Mouse (Mus musculus) heart, embryonic 11.5 days (tissue): ENCODE results near the gene Pla2g16. TPM values are rescaled to one million over a fixed set of nuclear protein-coding genes. Genes with fewer than 3 reads are reported as not detected.
A peak's percentile ranks its signal among the peaks of the same experiment; 100 is the strongest.

Experiments used
- ATAC-seq: fragments of 200-750 bp; cut with Nextera tagmentation; replicated peaks from 2 replicates; pipeline ENCODE4 v1.8.0; 2017; ENCODE audit warnings: moderate library complexity; ENCODE audit not compliant: insufficient number of reproducible peaks, low FRiP score, low TSS enrichment
- H3K27ac ChIP-seq: fragments of 300-500 bp; sonication (generic); 2 replicates; pipeline ENCODE4 v1.5.1; 2014; ENCODE audit warnings: mild to moderate bottlenecking, low read depth, low read length
- H3K27me3 ChIP-seq: fragments of 300-500 bp; sonication (generic); 2 replicates; pipeline ENCODE4 v1.6.1; 2014; ENCODE audit warnings: mild to moderate bottlenecking, low read length, mixed read lengths; ENCODE audit not compliant: control insufficient read depth, insufficient read depth
- H3K36me3 ChIP-seq: fragments of 300-500 bp; sonication (generic); 2 replicates; pipeline ENCODE4 v1.6.1; 2014; ENCODE audit warnings: mild to moderate bottlenecking, low read length, moderate library complexity, mixed read lengths; ENCODE audit not compliant: control insufficient read depth, insufficient read depth
- H3K4me1 ChIP-seq: fragments of 300-500 bp; sonication (generic); 2 replicates; pipeline ENCODE4 v1.6.1; 2014; ENCODE audit warnings: low read length; ENCODE audit not compliant: control insufficient read depth, insufficient read depth
- H3K4me2 ChIP-seq: fragments of 300-500 bp; sonication (generic); 2 replicates; pipeline ENCODE4 v1.6.1; 2014; ENCODE audit warnings: mild to moderate bottlenecking, moderate library complexity
- H3K4me3 ChIP-seq: fragments of 300-500 bp; sonication (generic); 2 replicates; pipeline ENCODE4 v1.5.1; 2014; ENCODE audit warnings: low read depth, low read length
- H3K9ac ChIP-seq: fragments of 300-500 bp; sonication (generic); 2 replicates; pipeline ENCODE4 v1.6.1; 2014; ENCODE audit warnings: mild to moderate bottlenecking, low read depth, low read length, moderate library complexity
- H3K9me3 ChIP-seq: fragments of 300-500 bp; sonication (generic); replicated peaks from 2 replicates; pipeline ENCODE4 v1.6.1; 2016; ENCODE audit warnings: low read length; ENCODE audit not compliant: control insufficient read depth
- WGBS: fragments of 180-500 bp; shearing (Covaris S2); extraction: QIAGEN DNeasy Blood & Tissue Kit; methylation state at CpG from one replicate; pipeline ENCODE4 v1.1.7; 2014; ENCODE audit not compliant: insufficient replicate concordance; 5-methylcytosine and 5-hydroxymethylcytosine counted together
- polyA plus RNA-seq: library from polyadenylated mRNA; unstranded; fragments of >200 nt; fragmentation: Nextera tagmentation; extraction: Ambion mirVana; gene quantifications from 2 replicates; pipeline ENCODE4 v1.2.1, GENCODE M21; 2014

The Pla2g16 gene
- polyA plus RNA-seq, 1 experiment from 2014 or later = 42.5 TPM

DNA sequence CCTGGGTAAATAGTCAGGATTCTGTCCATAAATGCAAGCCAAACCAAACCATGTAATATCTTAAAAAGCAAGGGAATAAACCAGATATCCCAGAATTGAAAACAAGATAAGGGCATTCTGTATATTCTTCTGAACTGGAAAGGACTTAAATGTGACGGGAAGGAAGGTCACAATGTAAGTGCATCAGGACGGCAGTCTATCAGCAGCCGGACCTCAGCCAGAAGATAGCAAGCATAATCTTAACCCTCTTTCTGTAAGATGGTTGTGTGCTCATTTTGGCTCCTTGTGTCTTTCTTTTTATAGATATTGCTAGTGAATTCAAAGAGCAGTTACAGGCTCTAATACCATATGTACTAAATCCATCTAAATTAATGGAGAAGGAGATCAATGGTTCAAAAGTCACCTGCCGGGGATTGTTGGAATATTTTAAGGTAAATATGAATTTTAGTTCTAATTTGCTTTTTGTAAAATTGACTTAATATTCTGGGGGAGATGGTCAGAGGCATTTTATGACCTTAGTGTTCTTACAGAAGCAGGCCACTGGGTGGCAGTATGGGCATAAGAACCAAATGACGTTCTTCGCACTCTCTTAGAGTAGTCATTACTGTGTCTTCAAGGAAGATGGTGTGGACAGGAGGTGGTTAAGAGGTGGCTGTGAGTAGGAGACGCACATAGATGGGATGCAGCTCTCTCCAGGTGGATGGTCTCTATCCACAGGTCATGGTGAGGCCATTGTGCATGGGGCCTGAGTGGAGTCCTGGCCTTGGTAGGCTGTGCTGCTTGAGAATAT is 28.4 kb upstream of the Pla2g16 start:
- H3K27ac ChIP-seq = no peak overlapping the region
- no peak for ATAC-seq
- peaks cover 12% of the 10 kb centered on the region for H3K36me3 ChIP-seq
- WGBS = 47% methylated on average over 7 of the region's 7 CpGs
- H3K4me3 ChIP-seq = no peak overlapping the region
- no peak overlapping the region for H3K4me2 ChIP-seq
- no peaks in the 10 kb centered on the region for H3K27me3 ChIP-seq
- no peaks in the 10 kb centered on the region for H3K9me3 ChIP-seq
- H3K4me1 ChIP-seq = no peaks in the 10 kb centered on the region
- H3K9ac ChIP-seq = no peak overlapping the region

- no peaks in the 10 kb centered on the region for H3K9me3 ChIP-seq
- peaks cover 14% of the 10 kb centered on the region; the same call in 1 of the 2 replicates for H3K36me3 ChIP-seq
- no peaks in the 10 kb centered on the region for H3K4me1 ChIP-seq
- H3K27ac ChIP-seq = no peak overlapping the region
- H3K27me3 ChIP-seq = no peaks in the 10 kb centered on the region
- H3K4me3 ChIP-seq = no peak overlapping the region
- no peak overlapping the region for H3K9ac ChIP-seq
- no peak overlapping the region for H3K4me2 ChIP-seq
- no peak for ATAC-seq
- 87% methylated on average over 5 of the region's 5 CpGs for WGBS
Measured at GRCm38 (mm10) chr19:7531906-7532305, 25.4 kb upstream of the Pla2g16 start.

- Histone ChIP-seq H3K27me3 (no peaks in the 10 kb centered on the region), H3K4me1 (no peaks in the 10 kb centered on the region), H3K9me3 (no peaks in the 10 kb centered on the region), H3K4me2 (no peak overlapping the region), H3K27ac (no peak overlapping the region), H3K4me3 (no peak overlapping the region), H3K36me3 (peaks cover 14% of the 10 kb centered on the region; the same call in 1 of the 2 replicates), H3K9ac (no peak overlapping the region)
- 91% methylated on average over 5 of the region's 5 CpGs for WGBS
- ATAC-seq = no peak
Measured at GRCm38 (mm10) chr19:7533891-7534290, 23.4 kb upstream of the Pla2g16 start.

- Histone ChIP-seq H3K27ac (no peak overlapping the region), H3K9ac (no peak overlapping the region), H3K36me3 (no peaks in the 10 kb centered on the region), H3K4me3 (no peak overlapping the region), H3K4me2 (no peak overlapping the region), H3K4me1 (peaks cover 16% of the 10 kb centered on the region), H3K27me3 (no peaks in the 10 kb centered on the region), H3K9me3 (no peaks in the 10 kb centered on the region)
- ATAC-seq = no peak
- 81% methylated on average over 3 of the region's 3 CpGs for WGBS
Measured at GRCm38 (mm10) chr19:7548924-7549323, 8.3 kb upstream of the Pla2g16 start.

GRCm38 (mm10) chr19:7551550-7552300 is 5.5 kb upstream of the Pla2g16 start:
- WGBS = 26% methylated on average over 4 of the region's 4 CpGs
- no peaks in the 10 kb centered on the region for H3K36me3 ChIP-seq
- no peak overlapping the region for H3K4me3 ChIP-seq
- H3K27me3 ChIP-seq = no peaks in the 10 kb centered on the region
- H3K9ac ChIP-seq = no peak overlapping the region
- peak overlapping the region; percentile 66 for H3K27ac ChIP-seq
- peak overlapping the region; percentile 6; the same call in 1 of the 2 replicates for H3K4me2 ChIP-seq
- H3K9me3 ChIP-seq = no peaks in the 10 kb centered on the region
- ATAC-seq = 0 out of 2 replicates have a peak, but pooled peaks have one; percentile 39
- peaks cover 16% of the 10 kb centered on the region for H3K4me1 ChIP-seq

DNA sequence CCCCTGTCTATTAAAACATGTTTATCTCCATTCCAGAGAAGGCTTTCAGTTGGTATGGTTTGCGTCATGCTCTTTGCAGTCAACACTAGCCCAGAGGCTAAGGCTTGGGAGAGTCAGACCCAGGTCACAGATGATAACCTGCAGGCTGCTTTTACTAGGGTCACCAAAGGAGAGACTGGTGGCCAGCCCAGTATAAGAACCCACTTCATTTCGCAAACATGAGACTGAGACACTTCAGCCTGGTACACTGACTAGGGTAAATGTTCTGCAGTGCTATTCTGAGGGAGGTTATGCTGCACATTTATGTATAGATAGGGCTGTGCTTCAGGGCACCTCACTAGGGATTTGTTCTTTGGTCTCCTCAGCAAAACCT is 5.0 kb upstream of the Pla2g16 start:
- H3K36me3 ChIP-seq = no peaks in the 10 kb centered on the region

DNA sequence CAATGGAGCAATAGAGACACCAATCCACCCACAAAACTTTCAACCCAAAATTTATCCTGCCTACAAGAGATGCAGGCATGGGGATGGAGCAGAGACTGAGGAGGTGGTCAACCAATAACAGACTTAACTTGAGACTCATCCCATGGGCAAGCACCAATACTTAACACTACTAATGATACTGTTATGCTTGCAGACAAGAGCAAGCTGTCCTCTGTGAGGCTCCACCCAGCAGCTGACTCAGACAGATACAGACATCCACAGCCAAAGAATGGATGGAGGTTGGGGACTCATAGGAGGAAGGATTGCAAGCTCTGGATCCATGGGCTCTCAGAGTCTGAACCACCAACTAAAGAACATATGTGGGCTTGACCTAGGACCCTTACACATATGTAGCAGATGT is 3.8 kb upstream of the Pla2g16 start:
- ATAC-seq = no peak
- H3K4me3 ChIP-seq = no peak overlapping the region
- H3K27me3 ChIP-seq = no peaks in the 10 kb centered on the region
- H3K9me3 ChIP-seq = no peaks in the 10 kb centered on the region
- H3K27ac ChIP-seq = no peak overlapping the region
- peaks cover 16% of the 10 kb centered on the region for H3K4me1 ChIP-seq
- H3K9ac ChIP-seq = no peak overlapping the region
- H3K36me3 ChIP-seq = no peaks in the 10 kb centered on the region
- H3K4me2 ChIP-seq = no peak overlapping the region

More for the DNA sequence above, 5.0 kb upstream of the Pla2g16 start:
- peak; percentile 58; the same call in 1 of the 2 replicates for ATAC-seq
- no peak overlapping the region for H3K9ac ChIP-seq
- peak overlapping the region; percentile 6; the same call in 1 of the 2 replicates for H3K4me2 ChIP-seq
- no peaks in the 10 kb centered on the region for H3K9me3 ChIP-seq
- H3K4me3 ChIP-seq = no peak overlapping the region
- peak overlapping the region; percentile 66 for H3K27ac ChIP-seq
- H3K4me1 ChIP-seq = peaks cover 16% of the 10 kb centered on the region
- 27% methylated on average over 2 of the region's 2 CpGs for WGBS
- no peaks in the 10 kb centered on the region for H3K27me3 ChIP-seq

- Histone ChIP-seq H3K27ac (no peak overlapping the region), H3K9me3 (no peaks in the 10 kb centered on the region), H3K36me3 (no peaks in the 10 kb centered on the region; the same call in 1 of the 2 replicates), H3K27me3 (no peaks in the 10 kb centered on the region), H3K4me1 (peaks cover 16% of the 10 kb centered on the region), H3K4me2 (no peak overlapping the region), H3K4me3 (no peak overlapping the region), H3K9ac (no peak overlapping the region)
- ATAC-seq = no peak
- 59% methylated on average over 4 of the region's 4 CpGs for WGBS
Measured at GRCm38 (mm10) chr19:7554881-7555280, 2.4 kb upstream of the Pla2g16 start.
